Mouse (Mus musculus) heart, embryonic 14.5 days (tissue): ENCODE data around the gene Dnajb1. TPM values are rescaled to one million over a fixed set of nuclear protein-coding genes. Genes with fewer than 3 reads are reported as not detected.

Experiments
- ATAC-seq: fragments of 200-750 bp; cut with Nextera tagmentation; 2 replicates; pipeline ENCODE4 v1.8.0; 2017; ENCODE audit warnings: low read depth, moderate TSS enrichment; ENCODE audit not compliant: insufficient number of reproducible peaks, insufficient read depth, low FRiP score
- H3K27ac ChIP-seq, 2 experiments: fragments of 200-500 bp in 1 of 2; fragments of 300-500 bp in 1 of 2; sonication (generic) in 1 of 2; replicated peaks in 1 of 2; 2 replicates each; pipeline ENCODE4 v1.5.1; 2012 to 2014; ENCODE audit warnings: low read depth in 2 of 2, low read length in 2 of 2, control low read depth in 1 of 2, mild to moderate bottlenecking in 1 of 2, mixed read lengths in 1 of 2; ENCODE audit not compliant: control insufficient read depth in 1 of 2, insufficient read depth in 1 of 2
- H3K27me3 ChIP-seq: fragments of 300-500 bp; sonication (generic); 2 replicates; pipeline ENCODE4 v1.6.1; 2014; ENCODE audit warnings: mild to moderate bottlenecking, low read length, control low read depth; ENCODE audit not compliant: control insufficient read depth, insufficient read depth
- H3K36me3 ChIP-seq: fragments of 300-500 bp; sonication (generic); 2 replicates; pipeline ENCODE4 v1.6.1; 2014; ENCODE audit warnings: mild to moderate bottlenecking, control low read depth, low read length, mixed read lengths; ENCODE audit not compliant: control insufficient read depth, insufficient read depth
- H3K4me1 ChIP-seq, 2 experiments: fragments of 200-500 bp in 1 of 2; fragments of 300-500 bp in 1 of 2; sonication (generic) in 1 of 2; 2 replicates each; pipeline ENCODE4 v1.6.1; 2012 to 2014; ENCODE audit warnings: low read length in 2 of 2, control low read depth in 1 of 2, mixed read lengths in 1 of 2; ENCODE audit not compliant: control insufficient read depth in 2 of 2, insufficient read depth in 2 of 2
- H3K4me2 ChIP-seq: fragments of 300-500 bp; sonication (generic); 2 replicates; pipeline ENCODE4 v1.6.1; 2014; ENCODE audit warnings: mild to moderate bottlenecking, low read length
- H3K4me3 ChIP-seq, 2 experiments: fragments of 200-500 bp in 1 of 2; fragments of 300-500 bp in 1 of 2; sonication (generic) in 1 of 2; 2 replicates each; pipeline ENCODE4 v1.5.1; 2012 to 2014; ENCODE audit warnings: low read length in 2 of 2, mild to moderate bottlenecking in 2 of 2, control low read depth in 1 of 2, low read depth in 1 of 2, moderate library complexity in 1 of 2; ENCODE audit not compliant: control insufficient read depth in 1 of 2, insufficient read depth in 1 of 2
- H3K9ac ChIP-seq: fragments of 300-500 bp; sonication (generic); 2 replicates; pipeline ENCODE4 v1.6.1; 2014; ENCODE audit warnings: mild to moderate bottlenecking, low read length
- H3K9me3 ChIP-seq: fragments of 300-500 bp; sonication (generic); 2 replicates; pipeline ENCODE4 v1.6.1; 2016; ENCODE audit warnings: low read length, control low read depth; ENCODE audit not compliant: control insufficient read depth
- WGBS: fragments of 180-500 bp; shearing (Covaris S2); extraction: QIAGEN DNeasy Blood & Tissue Kit; methylation state at CpG from one replicate; pipeline ENCODE4 v1.1.7; 2014; 5-methylcytosine and 5-hydroxymethylcytosine counted together
- polyA plus RNA-seq: library from polyadenylated mRNA; unstranded; fragments of >200 nt; fragmentation: Nextera tagmentation; extraction: Ambion mirVana; gene quantifications from 2 replicates; pipeline ENCODE4 v1.2.1, GENCODE M21; 2014

Dnajb1 gene
- polyA plus RNA-seq, 1 experiment from 2014 or later, result 38.2 TPM

DNA sequence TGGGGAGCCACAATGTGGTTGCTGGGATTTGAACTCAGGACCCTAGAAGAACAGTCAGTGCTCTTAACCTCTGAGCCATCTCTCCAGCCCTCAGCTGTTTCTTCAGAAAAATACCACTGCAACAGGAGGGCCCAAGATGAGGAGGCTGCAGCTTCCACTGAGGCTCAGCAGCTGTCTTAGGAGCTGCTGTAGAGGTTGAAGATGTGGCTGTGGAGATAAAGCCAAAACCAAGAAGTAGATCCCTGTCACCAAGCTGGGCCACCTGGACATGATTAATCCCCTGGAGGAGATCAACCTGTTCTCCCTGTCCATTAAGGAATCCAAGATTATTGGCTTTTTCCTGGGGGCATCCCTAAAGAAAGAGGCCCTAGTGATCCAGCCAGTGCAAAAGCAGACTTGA lies 8.2 kb upstream of the Dnajb1 start:
- Histone ChIP-seq H3K4me1 (peaks cover 9 to 12% of the 10 kb centered on the region in 2 experiments; a peak in 3 of 4 replicates), H3K27ac (no peak overlapping the region), H3K4me3 (no peak overlapping the region), H3K36me3 (no peaks in the 10 kb centered on the region), H3K9me3 (no peaks in the 10 kb centered on the region), H3K27me3 (no peaks in the 10 kb centered on the region), H3K9ac (no peak overlapping the region), H3K4me2 (no peak overlapping the region)
- ATAC-seq, result no peak

DNA sequence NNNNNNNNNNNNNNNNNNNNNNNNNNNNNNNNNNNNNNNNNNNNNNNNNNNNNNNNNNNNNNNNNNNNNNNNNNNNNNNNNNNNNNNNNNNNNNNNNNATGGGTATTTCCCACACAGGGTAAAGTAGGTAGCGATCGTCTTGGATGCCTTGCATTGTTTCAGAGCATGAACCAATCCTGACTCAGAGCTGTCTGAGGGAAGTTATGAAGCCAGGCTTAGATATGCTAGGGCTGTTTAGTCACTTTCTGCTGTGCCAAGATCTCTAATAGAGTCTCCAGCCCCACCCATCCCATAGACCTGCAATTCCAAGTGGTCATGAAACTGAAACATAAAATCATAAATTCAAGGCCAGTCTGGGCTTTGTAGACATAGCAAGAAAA lies 5.4 kb upstream of the Dnajb1 start:
- Histone ChIP-seq H3K27me3 (no peaks in the 10 kb centered on the region), H3K27ac (peak overlapping the region; percentile 38 to 39; a peak in 2 of 4 replicates), H3K4me3 (no peak overlapping the region), H3K9ac (no peak overlapping the region), H3K4me2 (no peak overlapping the region), H3K36me3 (no peaks in the 10 kb centered on the region), H3K9me3 (no peaks in the 10 kb centered on the region), H3K4me1 (peaks cover 11 to 17% of the 10 kb centered on the region in 2 experiments; a peak in 3 of 4 replicates)
- 36% methylated on average over 2 of the region's 2 CpGs for WGBS
- no peak for ATAC-seq

DNA sequence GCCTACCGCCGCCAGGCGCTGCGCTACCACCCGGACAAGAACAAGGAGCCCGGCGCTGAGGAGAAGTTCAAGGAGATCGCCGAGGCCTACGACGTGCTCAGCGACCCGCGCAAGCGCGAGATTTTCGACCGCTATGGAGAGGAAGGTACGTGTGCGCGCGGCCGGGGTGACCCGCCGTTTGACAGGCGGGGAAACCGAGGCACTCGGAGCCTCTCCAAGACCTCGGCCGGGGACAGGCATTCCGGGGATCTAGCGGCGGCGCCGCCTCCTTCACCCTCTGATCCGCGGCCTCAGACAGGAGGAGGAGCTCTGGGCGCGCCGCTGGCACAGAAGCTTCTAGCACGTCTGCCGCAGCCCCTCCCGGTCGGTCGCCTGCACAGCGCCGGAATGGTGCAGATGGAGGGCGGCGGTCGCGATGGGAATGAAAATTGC lies 421 bp downstream of the Dnajb1 start:
- Histone ChIP-seq H3K4me1 (peaks cover 7 to 19% of the 10 kb centered on the region in 2 experiments), H3K9ac (peak overlapping the region; percentile 84), H3K9me3 (no peaks in the 10 kb centered on the region), H3K27me3 (no peaks in the 10 kb centered on the region), H3K4me3 (peak overlapping the region; percentile 67 to 78), H3K27ac (peak overlapping the region; percentile 92 to 98), H3K4me2 (peak overlapping the region; percentile 96), H3K36me3 (peaks cover 39% of the 10 kb centered on the region)
- peak; percentile 79 for ATAC-seq
- WGBS, result under 1% methylated on average over 51 of the region's 51 CpGs

GRCm38 (mm10) chr8:83609086-83609485 lies 1.1 kb downstream of the Dnajb1 start:
- peak overlapping the region; percentile 67 to 78 for H3K4me3 ChIP-seq
- no peaks in the 10 kb centered on the region for H3K27me3 ChIP-seq
- peaks cover 45% of the 10 kb centered on the region for H3K36me3 ChIP-seq
- ATAC-seq, result no peak
- peak overlapping the region; percentile 84 for H3K9ac ChIP-seq
- peak overlapping the region in 1 of 2 experiments; percentile 98; a peak in 1 of 4 replicates for H3K27ac ChIP-seq
- peaks cover 7 to 19% of the 10 kb centered on the region in 2 experiments for H3K4me1 ChIP-seq
- 26% methylated on average over 9 of the region's 9 CpGs for WGBS
- no peaks in the 10 kb centered on the region for H3K9me3 ChIP-seq
- H3K4me2 ChIP-seq, result peak overlapping the region; percentile 96

- Histone ChIP-seq H3K4me2 (peak overlapping the region; percentile 96), H3K36me3 (peaks cover 46% of the 10 kb centered on the region), H3K9me3 (no peaks in the 10 kb centered on the region), H3K9ac (peak overlapping the region; percentile 84), H3K27me3 (no peaks in the 10 kb centered on the region), H3K27ac (no peak overlapping the region), H3K4me1 (peaks cover 7 to 19% of the 10 kb centered on the region in 2 experiments), H3K4me3 (peak overlapping the region; percentile 67 to 78)
- no peak for ATAC-seq
- WGBS, result 89% methylated on average over 10 of the region's 10 CpGs
These were observed 1.7 kb downstream of the Dnajb1 start for GRCm38 (mm10) chr8:83609547-83610180.

- H3K9me3 ChIP-seq, result no peaks in the 10 kb centered on the region
- peaks cover 7 to 17% of the 10 kb centered on the region in 2 experiments for H3K4me1 ChIP-seq
- H3K27ac ChIP-seq, result no peak overlapping the region
- H3K36me3 ChIP-seq, result peaks cover 46% of the 10 kb centered on the region
- no peak overlapping the region for H3K9ac ChIP-seq
- ATAC-seq, result no peak
- WGBS, result 96% methylated on average over 4 of the region's 4 CpGs
- no peak overlapping the region for H3K4me2 ChIP-seq
- H3K27me3 ChIP-seq, result no peaks in the 10 kb centered on the region
- no peak overlapping the region for H3K4me3 ChIP-seq
These were observed 3.9 kb downstream of the Dnajb1 start for GRCm38 (mm10) chr8:83611921-83612320.

- H3K27ac ChIP-seq, result no peak overlapping the region
- H3K27me3 ChIP-seq, result no peaks in the 10 kb centered on the region
- H3K9me3 ChIP-seq, result 0 out of 2 replicates have a peak, but pooled peaks cover 4% of the 10 kb centered on the region
- ATAC-seq, result no peak
- no peak overlapping the region for H3K4me3 ChIP-seq
- 74% methylated on average over 4 of the region's 4 CpGs for WGBS
- peaks cover 46% of the 10 kb centered on the region for H3K36me3 ChIP-seq
- peaks cover 5 to 14% of the 10 kb centered on the region in 2 experiments for H3K4me1 ChIP-seq
- H3K4me2 ChIP-seq, result no peak overlapping the region
- H3K9ac ChIP-seq, result no peak overlapping the region
These were observed 5.7 kb downstream of the Dnajb1 start for GRCm38 (mm10) chr8:83613695-83614094.

DNA sequence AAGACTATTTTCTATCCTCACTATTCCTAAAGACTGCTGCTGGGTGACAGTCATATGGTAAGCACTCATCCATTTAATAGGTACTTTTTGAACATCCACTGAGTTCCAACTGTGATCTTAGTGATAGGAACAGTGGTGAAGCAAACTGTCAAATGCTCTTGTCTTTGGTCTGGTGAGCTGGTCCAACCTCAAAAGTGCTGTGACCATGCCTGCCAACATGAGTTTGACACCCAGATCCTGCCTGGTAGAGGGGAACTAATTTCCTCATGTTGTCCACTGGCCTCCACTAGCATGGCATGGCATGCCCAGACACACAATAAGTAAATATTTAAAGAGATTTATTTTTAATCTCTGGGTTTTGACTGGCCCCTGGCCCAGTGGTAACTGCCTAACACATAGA lies 8.6 kb downstream of the Dnajb1 start:
- no peak overlapping the region for H3K27ac ChIP-seq
- ATAC-seq, result no peak

More for the DNA sequence above, 8.6 kb downstream of the Dnajb1 start:
- H3K9ac ChIP-seq, result no peak overlapping the region
- H3K4me2 ChIP-seq, result no peak overlapping the region
- H3K4me3 ChIP-seq, result no peak overlapping the region
- H3K27me3 ChIP-seq, result no peaks in the 10 kb centered on the region
- 0 out of 2 replicates have a peak, but pooled peaks cover 4% of the 10 kb centered on the region for H3K9me3 ChIP-seq
- no peaks in the 10 kb centered on the region for H3K4me1 ChIP-seq
- H3K36me3 ChIP-seq, result peaks cover 25% of the 10 kb centered on the region
